Mouse (Mus musculus): ENCODE measurements around the gene Pex26.

DNA sequence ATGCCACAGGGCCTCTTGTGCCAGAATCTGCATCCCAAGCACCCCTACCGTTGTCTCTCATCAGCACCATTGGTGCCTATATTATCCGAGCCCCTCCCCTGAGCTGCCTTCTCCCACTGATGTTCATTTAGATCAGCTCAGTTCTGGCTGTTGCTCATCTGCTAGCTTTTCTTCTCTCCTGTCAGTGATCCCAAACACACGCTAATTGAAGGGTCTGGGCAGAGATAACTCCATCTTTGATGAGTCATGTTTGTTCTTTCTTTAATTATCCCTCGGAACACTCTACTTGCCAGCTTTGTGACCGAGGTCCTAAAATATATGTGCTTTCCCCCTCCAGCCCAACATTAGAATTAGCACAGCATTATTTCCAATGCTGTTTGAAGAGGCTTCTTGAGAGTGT lies 31.9 kb downstream of the Pex26 start:
- TF ChIP-seq POLR2A (IDR thresholded peaks at IDR 0.05; ENCODE audit: borderline replicate concordance, control insufficient read depth, low read depth, low read length) (no peak), CTCF (IDR thresholded peaks at IDR 0.05; ENCODE audit: control insufficient read depth, insufficient read depth, low read length) (no peak)
